12 mouse cellular contexts compared by ENCODE assay signal in the genomic region with DNA sequence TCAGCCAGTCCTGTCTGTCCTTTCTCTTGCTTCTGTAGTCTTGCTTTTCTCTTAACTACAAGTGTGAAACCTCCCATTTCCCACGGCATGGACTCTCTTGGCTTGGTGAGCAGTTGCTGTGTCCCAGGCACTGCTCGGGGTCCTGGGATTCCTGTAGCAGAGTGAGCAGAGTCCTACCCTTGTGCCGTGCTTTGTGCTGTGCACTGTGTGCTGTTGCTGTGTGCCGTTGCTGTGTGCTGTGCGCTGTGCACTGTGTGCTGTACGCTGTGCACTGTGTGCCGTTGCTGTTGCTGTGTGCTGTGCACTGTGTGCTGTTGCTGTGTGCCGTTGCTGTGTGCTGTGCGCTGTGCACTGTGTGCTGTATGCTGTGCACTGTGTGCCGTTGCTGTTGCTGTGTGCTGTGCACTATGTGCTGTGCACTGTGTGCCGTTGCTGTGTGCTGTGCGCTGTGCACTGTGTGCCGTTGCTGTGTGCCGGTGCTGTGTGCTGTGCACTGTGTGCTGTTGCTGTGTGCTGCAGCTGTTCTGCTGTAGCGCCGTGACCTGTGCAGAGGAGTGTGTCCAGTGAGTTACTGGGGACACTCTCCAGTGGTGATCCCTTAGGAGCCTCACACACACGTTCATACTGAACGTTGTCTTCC. TPM values are rescaled to one million over a fixed set of nuclear protein-coding genes. Genes with fewer than 3 reads are reported as not detected.
A peak's percentile ranks its signal among the peaks of the same experiment; 100 is the strongest.
DNase-seq lines count a peak whose midpoint lies in the region; ATAC-seq lines count a peak whose summit lies in the region.
"Had no signal": no experiment of that assay in that cellular context is flagged by ENCODE, and none has a peak within 500 bp of the region (broad histone marks: within the 10 kb centered on the region; RNA-seq: fewer than 3 reads in every experiment).

No protein-coding gene starts in this region.

- no peak overlapping the region for H3K4me2 ChIP-seq in forebrain, embryonic 13.5 days
- H3K4me2 ChIP-seq in forebrain, embryonic 12.5 days, result no peak overlapping the region
- no peak overlapping the region for H3K4me2 ChIP-seq in hindbrain, embryonic 15.5 days
- no peak overlapping the region for H3K4me2 ChIP-seq in hindbrain, embryonic 14.5 days (replicated peaks)

- no peaks in the 10 kb centered on the region for H3K27me3 ChIP-seq in forebrain, embryonic 13.5 days
- no peaks in the 10 kb centered on the region for H3K27me3 ChIP-seq in forebrain, embryonic 12.5 days
- H3K27me3 ChIP-seq in hindbrain, embryonic 15.5 days, result no peaks in the 10 kb centered on the region
- no peaks in the 10 kb centered on the region for H3K27me3 ChIP-seq in hindbrain, embryonic 14.5 days (ENCODE audit: control insufficient read depth, insufficient read depth, low read length)
- H3K27me3 ChIP-seq in megakaryocyte, embryonic 14.5 days (replicated peaks), result no peaks in the 10 kb centered on the region

- H3K27ac ChIP-seq in forebrain, embryonic 13.5 days, result no peak overlapping the region
- no peak overlapping the region for H3K27ac ChIP-seq in forebrain, embryonic 12.5 days
- no peak overlapping the region for H3K27ac ChIP-seq in hindbrain, embryonic 15.5 days (replicated peaks)
- no peak overlapping the region for H3K27ac ChIP-seq in hindbrain, embryonic 14.5 days

- no peaks in the 10 kb centered on the region for H3K9me3 ChIP-seq in forebrain, embryonic 13.5 days (replicated peaks)
- no peaks in the 10 kb centered on the region for H3K9me3 ChIP-seq in forebrain, embryonic 12.5 days
- H3K9me3 ChIP-seq in hindbrain, embryonic 15.5 days, result no peaks in the 10 kb centered on the region
- no peaks in the 10 kb centered on the region for H3K9me3 ChIP-seq in hindbrain, embryonic 14.5 days (ENCODE audit: control insufficient read depth, low read length)
- peaks cover 4% of the 10 kb centered on the region; the same call in 1 of the 2 replicates for H3K9me3 ChIP-seq in megakaryocyte, embryonic 14.5 days

- DNase-seq in hindbrain, embryonic 14.5 days (ENCODE audit: low spot score), result no peak
- no peak for DNase-seq in adrenal gland, adult 2 months
- DNase-seq: cerebellum, adult 11-12 months; gastrocnemius, postnatal 10 days; kidney, adult 8-10 months; thymus, postnatal 25 days had no signal

- H3K4me3 ChIP-seq in forebrain, embryonic 13.5 days, result no peak overlapping the region
- H3K4me3 ChIP-seq in forebrain, embryonic 12.5 days (replicated peaks), result no peak overlapping the region
- no peak overlapping the region for H3K4me3 ChIP-seq in hindbrain, embryonic 15.5 days
- H3K4me3 ChIP-seq in hindbrain, embryonic 14.5 days (replicated peaks; ENCODE audit: low read length), result no peak overlapping the region
- H3K4me3 ChIP-seq in megakaryocyte, embryonic 14.5 days (replicated peaks), result peak overlapping the region; percentile 74

- 96% methylated on average over 18 of the region's 18 CpGs for WGBS in forebrain, embryonic 13.5 days
- WGBS in forebrain, embryonic 12.5 days, result 95% methylated on average over 18 of the region's 18 CpGs
- 96% methylated on average over 18 of the region's 18 CpGs for WGBS in hindbrain, embryonic 15.5 days
- WGBS in hindbrain, embryonic 14.5 days, result 92% methylated on average over 18 of the region's 18 CpGs

- no peak overlapping the region for H3K9ac ChIP-seq in forebrain, embryonic 13.5 days
- no peak overlapping the region for H3K9ac ChIP-seq in forebrain, embryonic 12.5 days
- H3K9ac ChIP-seq in hindbrain, embryonic 15.5 days, result no peak overlapping the region
- H3K9ac ChIP-seq in hindbrain, embryonic 14.5 days, result no peak overlapping the region

- peaks cover 95% of the 10 kb centered on the region for H3K36me3 ChIP-seq in forebrain, embryonic 13.5 days (ENCODE audit: poor library complexity, severe bottlenecking)
- peaks cover 89% of the 10 kb centered on the region for H3K36me3 ChIP-seq in forebrain, embryonic 12.5 days (replicated peaks)
- H3K36me3 ChIP-seq in hindbrain, embryonic 15.5 days, result peaks cover 87% of the 10 kb centered on the region
- peaks cover 100% of the 10 kb centered on the region for H3K36me3 ChIP-seq in hindbrain, embryonic 14.5 days (replicated peaks; ENCODE audit: control insufficient read depth, insufficient read depth)
- peaks cover 95% of the 10 kb centered on the region for H3K36me3 ChIP-seq in megakaryocyte, embryonic 14.5 days (replicated peaks; ENCODE audit: low read length)

- H3K4me1 ChIP-seq in forebrain, embryonic 13.5 days, result no peaks in the 10 kb centered on the region
- H3K4me1 ChIP-seq in forebrain, embryonic 12.5 days, result no peaks in the 10 kb centered on the region
- no peaks in the 10 kb centered on the region for H3K4me1 ChIP-seq in hindbrain, embryonic 15.5 days (replicated peaks)
- no peaks in the 10 kb centered on the region for H3K4me1 ChIP-seq in hindbrain, embryonic 14.5 days (replicated peaks; ENCODE audit: control insufficient read depth, insufficient read depth, low read length)
- peaks cover 22% of the 10 kb centered on the region for H3K4me1 ChIP-seq in megakaryocyte, embryonic 14.5 days

- peak; percentile 21; the same call in 1 of the 2 replicates for ATAC-seq in forebrain, embryonic 13.5 days
- no peak for ATAC-seq in forebrain, embryonic 12.5 days (ENCODE audit: low FRiP score)
- ATAC-seq in hindbrain, embryonic 15.5 days (ENCODE audit: low FRiP score, low read depth), result peak; percentile 68; the same call in 1 of the 2 replicates
- no peak for ATAC-seq in hindbrain, embryonic 14.5 days (ENCODE audit: low FRiP score)
- no peak for ATAC-seq in megakaryocyte, adult 5-6 weeks (ENCODE audit: poor library complexity, severe bottlenecking)
- ATAC-seq in megakaryocyte progenitor cell, adult 5-6 weeks (replicated peaks; ENCODE audit: poor library complexity), result 0 out of 2 replicates have a peak, but pooled peaks have one; percentile 29

RNA-seq across cellular contexts. Expression of a gene that starts 38.0 kb away (rescaled TPM):
- 115 and 126 TPM in 2 replicates for polyA plus RNA-seq in forebrain, embryonic 13.5 days (2015; fragmentation: Nextera tagmentation; extraction: Ambion mirVana)
- polyA plus RNA-seq in forebrain, embryonic 12.5 days (2016; fragmentation: Nextera tagmentation; extraction: Ambion mirVana), result 147 and 150 TPM in 2 replicates
- polyA plus RNA-seq in hindbrain, embryonic 15.5 days (2015; fragmentation: Nextera tagmentation; extraction: Ambion mirVana), result 135 and 140 TPM in 2 replicates
- 180 and 206 TPM in 2 replicates for polyA plus RNA-seq in hindbrain, embryonic 14.5 days (2014; fragmentation: Nextera tagmentation; extraction: Ambion mirVana)
- polyA plus RNA-seq in megakaryocyte, embryonic 14.5 days (2012; ENCODE audit: insufficient read depth, low replicate concordance), result 58.0 and 614 TPM in 2 replicates
- 14.1 and 18.5 TPM in 2 replicates for total RNA-seq in megakaryocyte, adult 5-6 weeks (2015)
- 17.5 and 20.9 TPM in 2 replicates for total RNA-seq in megakaryocyte, adult 5-6 weeks (2017)
- 9.2 and 9.7 TPM in 2 replicates for total RNA-seq in megakaryocyte progenitor cell, adult 5-6 weeks (2015)
- total RNA-seq in megakaryocyte progenitor cell, adult 5-6 weeks (2017), result 11.1 and 14.5 TPM in 2 replicates
- 100 to 1,000 TPM in 1 of 2 experiments, 10 to 100 TPM in 1; 39.8 to 115 TPM for total RNA-seq in adrenal gland, adult 2 months (2021)
- polyA plus RNA-seq in adrenal gland, adult 2 months (2012; rRNA removed), result 76.7 and 125 TPM in 2 replicates

Comparison
In these comparisons a context has a peak if more than half of its experiments do, and no peak if none do; other contexts are left out.
1. ATAC-seq: peak in forebrain, embryonic 13.5 days (single experiment), hindbrain, embryonic 15.5 days (single experiment) and megakaryocyte progenitor cell, adult 5-6 weeks (single experiment); none in forebrain, embryonic 12.5 days (single experiment), hindbrain, embryonic 14.5 days (single experiment) and megakaryocyte, adult 5-6 weeks (single experiment).